Mouse (Mus musculus): Measurements from ENCODE around the gene Epha4. TPM values are rescaled to one million over a fixed set of nuclear protein-coding genes. Genes with fewer than 3 reads are reported as not detected.
A peak's percentile ranks its signal among the peaks of the same experiment; 100 is the strongest.

The Epha4 gene
- polyA plus RNA-seq, 1 experiment: 6.0 TPM

DNA sequence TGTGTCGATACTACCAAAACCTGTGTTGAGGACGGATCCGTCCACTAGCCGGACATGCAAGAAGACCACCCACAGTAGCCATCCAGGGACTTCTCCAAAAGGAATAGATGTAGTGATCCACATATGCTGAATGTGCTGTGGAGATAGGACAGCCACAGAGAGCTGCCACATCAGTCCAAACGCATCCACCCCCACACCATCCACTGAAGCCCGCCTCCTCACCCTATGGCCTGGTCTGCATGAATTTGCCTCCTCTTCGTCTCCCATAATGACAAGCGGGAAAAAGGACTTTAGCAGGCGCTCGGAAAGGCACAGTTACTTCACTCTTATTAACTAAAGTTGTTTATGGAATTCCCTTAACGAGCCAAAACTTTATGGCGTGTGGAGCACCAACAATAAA is 68.5 kb downstream of the Epha4 start:
- no peak for DNase-seq (ENCODE audit: low spot score)

- DNase-seq (ENCODE audit: low spot score): peak; percentile 21
Observed at GRCm38 (mm10) chr1:77444648-77445047, 70.2 kb downstream of the Epha4 start.

DNA sequence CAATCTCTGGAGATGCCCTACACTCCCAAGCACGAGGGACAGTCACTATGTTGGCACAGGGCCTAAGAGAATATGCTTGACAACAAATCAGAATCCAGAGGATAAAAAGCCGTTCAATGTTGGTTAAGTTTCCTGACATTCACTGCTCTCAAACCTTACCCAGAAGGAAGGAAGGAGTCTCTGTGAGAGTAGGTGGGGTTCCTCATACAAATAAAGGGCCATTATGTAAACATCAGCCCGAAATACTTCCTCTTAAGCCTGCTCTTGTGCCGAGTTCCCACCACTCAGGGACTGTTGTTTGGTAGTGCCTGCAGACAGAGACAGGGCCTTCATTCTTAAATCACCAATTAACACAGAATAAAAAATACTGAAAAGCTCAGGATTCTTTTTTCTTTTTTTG is 72.9 kb downstream of the Epha4 start:
- DNase-seq (ENCODE audit: low spot score): no peak

DNA sequence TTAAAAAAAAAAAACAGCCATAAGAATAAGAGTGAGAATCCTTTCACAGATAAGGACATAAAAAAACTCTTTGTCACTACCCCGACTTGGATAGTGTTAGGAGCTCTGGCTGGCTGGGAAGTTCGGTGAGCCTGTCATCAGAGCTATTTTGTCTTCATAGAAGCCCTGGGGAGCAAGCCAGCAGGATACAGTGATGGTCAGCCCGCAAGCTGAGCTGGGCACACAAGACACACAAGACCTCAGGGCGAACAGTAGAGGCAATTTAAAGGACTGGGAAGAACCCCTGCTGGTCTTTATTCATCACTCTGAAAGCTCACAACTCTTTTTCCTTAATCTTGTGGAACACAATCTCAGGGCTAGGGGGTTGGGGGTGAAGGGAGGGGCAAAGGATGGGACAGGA is 73.5 kb downstream of the Epha4 start:
- no peak for DNase-seq (ENCODE audit: low spot score)

DNA sequence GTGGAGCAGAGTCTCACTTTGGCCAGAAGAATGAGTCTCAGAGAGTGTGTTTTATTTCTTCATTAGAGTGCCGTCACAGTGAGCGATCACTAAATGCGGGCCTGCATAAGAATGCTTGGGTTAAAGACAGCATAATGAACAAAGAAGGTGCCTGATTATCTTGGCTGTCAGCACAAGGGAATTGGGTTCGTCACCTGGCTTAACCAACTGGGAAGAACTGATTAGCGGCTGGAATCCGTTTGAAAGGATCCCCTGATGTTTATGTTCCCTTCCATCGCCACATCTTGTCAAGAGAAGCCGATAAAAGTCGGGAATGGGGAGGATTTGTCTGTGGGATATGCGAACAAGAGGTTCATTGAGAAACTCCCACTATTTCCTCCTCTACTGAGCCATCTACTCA is 74.4 kb downstream of the Epha4 start:
- no peak for DNase-seq (ENCODE audit: low spot score)

DNA sequence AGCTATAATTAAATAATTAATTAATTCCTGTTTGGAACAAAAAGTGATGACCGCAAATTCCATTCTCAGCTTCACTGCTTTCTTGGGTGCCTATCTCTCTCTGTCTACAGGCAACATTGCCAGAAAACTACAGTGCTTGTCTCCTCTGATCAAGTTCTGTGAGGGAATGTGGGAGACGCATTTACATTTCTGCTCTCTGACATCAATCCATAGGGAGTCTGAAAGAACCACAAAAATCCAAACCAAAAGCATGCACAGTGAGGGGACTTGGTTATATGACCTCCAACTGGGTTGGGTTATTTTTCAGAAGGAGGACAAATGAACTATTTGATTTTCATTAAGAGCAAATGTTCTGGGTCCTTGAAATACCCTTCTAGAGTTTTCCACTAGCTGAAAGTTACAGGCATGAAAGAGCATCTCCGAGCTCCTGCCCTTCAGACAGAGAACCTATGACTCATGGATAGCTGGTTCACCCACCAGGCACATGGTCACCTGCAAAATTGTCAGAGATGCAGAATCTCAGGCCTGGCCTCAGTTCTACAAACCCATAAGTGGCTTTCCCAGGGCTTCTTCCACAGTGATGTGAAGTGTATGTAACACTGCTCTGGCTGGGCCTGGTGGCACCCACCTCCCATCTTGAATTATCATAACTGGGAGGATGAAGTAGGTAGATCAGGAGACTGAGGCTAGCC is 75.4 kb downstream of the Epha4 start:
- DNase-seq (ENCODE audit: low spot score): no peak

DNA sequence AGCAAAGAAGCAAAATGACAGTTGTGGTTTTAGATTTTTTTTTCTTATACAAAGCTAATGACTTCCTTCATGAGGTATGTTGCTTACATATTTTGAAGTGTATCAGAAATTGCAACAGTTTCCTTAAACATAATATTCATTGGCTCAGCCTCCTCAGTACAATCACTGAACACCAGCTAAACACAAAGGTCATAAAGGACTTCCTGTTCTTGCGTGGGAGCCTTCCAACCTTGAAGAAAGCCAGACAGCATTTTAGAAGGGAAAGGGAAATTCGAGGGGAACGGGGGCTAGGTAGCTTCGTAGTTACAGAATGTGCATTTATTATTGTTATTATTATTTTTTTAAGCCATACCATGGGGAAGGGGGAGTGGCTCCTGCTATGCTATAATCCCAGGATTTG is 76.2 kb downstream of the Epha4 start:
- no peak for DNase-seq (ENCODE audit: low spot score)

GRCm38 (mm10) chr1:77437881-77438610 is 76.8 kb downstream of the Epha4 start:
- no peak for DNase-seq (ENCODE audit: low spot score)

DNA sequence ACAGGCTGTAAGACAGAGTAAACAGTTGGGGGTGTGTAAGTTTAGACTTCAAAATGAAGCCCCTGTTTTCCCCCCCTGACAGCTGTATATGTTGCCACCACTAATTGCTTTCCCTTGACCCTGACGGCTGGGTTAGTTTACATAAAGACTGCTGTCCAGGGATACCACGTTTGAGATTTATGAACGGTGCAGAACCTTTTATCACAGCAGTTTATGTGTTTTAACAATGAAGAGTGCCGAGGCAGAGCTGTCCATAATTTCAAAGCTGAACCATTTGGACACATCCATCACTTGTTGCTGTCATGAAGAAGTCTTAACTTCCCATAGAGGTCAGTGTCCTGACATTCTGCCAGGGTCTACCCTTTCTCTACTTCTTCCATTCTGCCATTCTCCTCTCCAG is 79.8 kb downstream of the Epha4 start:
- DNase-seq (ENCODE audit: low spot score): no peak

- no peak for DNase-seq (ENCODE audit: low spot score)
Observed at GRCm38 (mm10) chr1:77433148-77433547, 81.7 kb downstream of the Epha4 start.

DNA sequence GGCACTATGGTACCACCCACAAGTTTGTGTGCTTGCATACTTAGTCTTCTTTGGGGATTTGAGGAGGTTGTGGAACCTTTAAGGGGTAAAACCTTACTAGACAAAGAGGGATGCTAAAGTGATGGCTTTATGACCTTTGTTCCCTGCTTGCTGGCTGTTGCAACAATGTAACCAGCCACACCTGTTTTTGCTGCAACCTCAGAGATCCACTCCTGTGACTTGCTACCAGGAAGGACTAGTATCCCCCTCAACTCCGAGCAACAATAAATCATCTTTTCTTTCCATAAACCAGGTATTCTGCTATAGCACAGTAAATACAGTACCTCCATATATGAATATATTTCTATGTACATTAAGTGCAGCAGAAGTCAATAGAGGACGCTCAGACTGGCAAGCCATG is 82.4 kb downstream of the Epha4 start:
- no peak for DNase-seq (ENCODE audit: low spot score)

DNA sequence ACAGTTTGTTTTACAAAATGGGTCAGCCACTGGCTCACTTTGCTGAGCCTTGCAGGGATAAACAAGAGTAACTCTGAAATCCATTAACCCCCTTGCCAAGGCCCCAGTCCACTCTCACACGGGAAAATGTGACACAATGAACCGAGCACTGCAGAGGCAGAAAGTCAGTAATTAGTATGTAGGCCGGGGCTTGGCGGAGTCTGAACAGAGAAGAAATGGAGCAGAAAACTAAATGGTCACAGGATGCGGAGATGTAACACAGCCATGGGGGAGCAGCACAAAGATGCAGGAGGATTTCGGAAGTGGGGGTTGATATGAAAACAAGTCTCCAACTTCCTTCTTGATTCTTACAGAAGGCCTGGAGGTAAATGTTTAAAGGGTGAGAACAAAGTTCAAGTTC is 85.7 kb downstream of the Epha4 start:
- no peak for DNase-seq (ENCODE audit: low spot score)

- no peak for DNase-seq (ENCODE audit: low spot score)
Observed at GRCm38 (mm10) chr1:77426956-77427355, 87.9 kb downstream of the Epha4 start.

DNA sequence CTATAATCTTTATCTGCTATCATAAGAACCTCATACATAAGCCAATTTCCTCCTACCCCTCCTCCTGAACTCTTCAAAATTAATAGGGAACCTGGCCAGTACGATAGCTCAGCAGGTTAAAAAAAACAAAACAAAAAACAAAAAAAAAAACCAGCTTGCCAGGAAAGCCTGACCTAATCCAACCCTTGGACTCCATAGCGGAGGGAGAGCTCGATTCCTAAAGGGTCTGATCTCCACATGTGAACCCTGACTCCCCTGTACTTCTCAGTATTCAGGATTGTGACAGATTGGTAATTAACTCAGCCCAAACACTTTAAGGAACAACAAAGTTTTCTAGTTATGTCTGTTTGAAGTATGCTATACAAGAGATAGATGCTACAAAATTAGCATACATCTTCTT is 89.7 kb downstream of the Epha4 start:
- no peak for DNase-seq (ENCODE audit: low spot score)

DNA sequence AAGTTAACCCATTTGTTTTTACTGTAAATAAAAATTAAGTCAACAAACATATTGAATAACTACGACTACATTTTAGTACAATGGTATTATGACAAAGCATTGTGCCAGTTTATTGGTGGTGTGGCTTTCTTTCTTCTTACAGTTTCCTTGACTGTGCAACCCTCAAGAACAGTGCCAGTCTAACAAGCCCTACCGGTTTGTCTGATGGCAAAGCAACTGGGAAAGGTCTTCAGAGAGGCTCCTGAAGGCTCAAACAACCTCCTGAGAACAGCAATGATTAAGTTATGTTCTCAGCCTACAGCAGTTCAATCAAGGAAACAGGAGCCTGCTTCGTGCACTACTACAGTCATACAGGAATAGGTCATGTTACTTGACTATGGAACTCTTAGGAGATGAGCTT is 93.8 kb downstream of the Epha4 start:
- no peak for DNase-seq (ENCODE audit: low spot score)

GRCm38 (mm10) chr1:77420348-77420747 is 94.5 kb downstream of the Epha4 start:
- DNase-seq (ENCODE audit: low spot score): no peak

DNA sequence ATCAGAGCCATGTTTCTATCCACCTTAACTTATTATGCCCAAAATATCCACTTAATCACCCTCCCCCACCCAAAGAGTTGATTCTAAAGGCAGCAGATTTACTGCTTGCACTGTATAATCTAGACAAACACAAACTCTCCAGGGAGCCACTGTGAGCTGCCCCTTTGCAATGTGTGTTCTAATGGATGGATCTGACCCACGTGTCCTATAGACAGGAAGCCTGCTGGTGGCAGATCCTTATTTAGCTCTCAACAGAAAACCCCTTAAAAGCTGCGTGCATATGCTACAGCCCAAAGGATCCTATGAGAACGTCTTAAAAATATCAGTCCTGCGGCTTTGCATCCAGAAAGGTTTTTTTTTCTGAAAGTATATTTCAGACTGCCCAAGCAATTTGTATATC is 98.0 kb downstream of the Epha4 start:
- DNase-seq (ENCODE audit: low spot score): no peak

DNA sequence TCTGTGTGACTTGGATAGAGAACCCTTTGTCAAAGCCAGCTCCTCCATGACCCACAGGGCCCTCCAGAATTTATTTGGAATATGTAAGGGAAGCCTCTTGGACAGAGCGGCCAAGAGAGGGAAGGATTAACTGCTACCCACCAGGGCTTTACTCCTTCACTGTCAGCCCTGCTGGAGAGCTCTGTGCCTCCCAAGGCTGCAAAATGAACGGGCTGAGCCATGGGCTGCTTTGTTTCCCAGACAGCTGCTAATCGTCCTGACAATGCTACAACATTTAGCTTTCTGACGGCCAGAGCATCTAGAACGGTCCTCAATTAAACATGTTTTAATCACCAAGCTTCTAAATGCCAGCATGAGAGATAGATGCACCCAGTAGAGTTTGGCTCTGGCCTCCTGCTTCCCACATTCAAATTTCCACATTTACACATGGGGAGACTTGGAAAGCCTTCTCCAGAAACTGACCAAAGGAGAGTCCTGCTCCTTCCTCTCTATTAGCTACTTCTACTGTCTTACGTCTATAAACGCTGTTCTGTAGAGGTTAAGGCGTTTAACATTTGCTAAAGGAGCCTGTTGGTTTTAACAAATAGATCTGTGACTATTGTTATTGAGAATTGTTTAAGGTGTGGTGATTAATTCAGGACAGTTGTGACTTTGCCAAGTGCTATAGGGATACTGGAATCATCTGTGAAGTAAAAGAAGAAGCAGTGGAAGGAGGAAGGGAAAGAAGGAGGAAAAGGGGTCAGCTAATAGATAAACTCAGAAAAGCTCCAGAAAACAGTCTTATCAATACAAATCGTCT is 101.8 kb downstream of the Epha4 start:
- DNase-seq (ENCODE audit: low spot score): no peak

DNA sequence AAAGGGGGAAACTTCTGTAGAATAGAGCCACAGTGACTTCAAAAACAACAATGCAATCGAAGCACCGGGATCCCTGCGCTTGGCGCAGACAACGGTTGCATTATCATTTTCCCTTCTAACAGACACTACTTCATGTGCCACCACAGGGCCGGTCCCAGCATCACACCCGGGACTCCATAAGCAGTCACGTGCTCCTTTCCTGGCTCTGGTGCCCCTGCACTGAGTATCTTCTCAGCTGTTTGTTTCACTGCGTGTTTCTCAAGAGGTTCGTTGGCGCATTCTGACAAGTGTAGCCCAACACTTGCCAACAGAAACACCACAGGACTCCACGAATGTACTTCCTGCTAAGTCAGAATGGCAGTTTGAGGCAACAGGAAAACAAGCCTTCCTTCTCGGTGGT is 102.6 kb downstream of the Epha4 start:
- no peak for DNase-seq (ENCODE audit: low spot score)

- no peak for DNase-seq (ENCODE audit: low spot score)
Observed at GRCm38 (mm10) chr1:77411222-77411621, 103.7 kb downstream of the Epha4 start.

DNA sequence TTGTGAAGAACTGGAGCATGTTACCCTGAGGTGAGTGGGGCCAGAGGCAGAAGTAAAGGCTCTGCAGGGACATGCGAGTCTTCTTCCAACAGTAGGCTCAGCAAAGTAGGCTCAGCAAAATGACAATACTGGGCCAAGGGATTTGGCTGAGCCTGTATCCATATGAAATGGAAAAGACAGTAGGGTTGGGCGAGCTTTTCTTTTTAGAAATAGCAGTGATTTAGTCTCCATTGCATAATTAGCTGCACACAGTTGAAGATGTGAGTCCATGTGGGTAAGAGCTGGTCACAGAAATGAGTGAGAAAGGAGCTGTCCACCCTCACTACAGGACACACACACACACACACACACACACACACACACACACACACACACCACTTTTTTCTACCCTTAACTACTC is 104.2 kb downstream of the Epha4 start:
- no peak for DNase-seq (ENCODE audit: low spot score)

DNA sequence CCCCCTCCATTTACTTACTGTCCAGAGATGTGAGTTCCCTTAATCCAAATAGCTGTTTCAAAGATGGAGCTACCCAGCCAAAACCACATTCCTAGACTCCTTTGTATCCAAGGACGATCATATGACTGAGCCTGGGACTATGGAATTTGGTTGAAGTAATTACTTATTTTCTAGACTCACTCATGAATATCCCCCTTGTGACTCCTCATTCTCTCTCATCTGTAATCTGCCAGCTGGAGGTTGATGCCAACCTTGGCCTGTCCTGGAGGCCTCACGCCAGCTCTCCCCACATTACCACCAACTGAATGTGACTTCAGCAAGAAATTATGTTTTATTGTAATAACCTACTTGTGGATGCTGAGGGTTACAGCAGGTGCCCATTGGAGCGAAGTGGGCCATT is 104.7 kb downstream of the Epha4 start:
- DNase-seq (ENCODE audit: low spot score): no peak

- DNase-seq (ENCODE audit: low spot score): no peak
Observed at GRCm38 (mm10) chr1:77409509-77409908, 105.4 kb downstream of the Epha4 start.
